Mouse (Mus musculus) MEL (cell line): ENCODE results near the gene Zic2. TPM values are rescaled to one million over a fixed set of nuclear protein-coding genes. Genes with fewer than 3 reads are reported as not detected.
A peak's percentile ranks its signal among the peaks of the same experiment; 100 is the strongest.

Experiments used
- DNase-seq: peaks from one replicate; pipeline ENCODE4 v3.0.0; 2011; ENCODE audit warnings: low read depth, low spot score
- H3K27ac ChIP-seq: 2 replicates; pipeline ENCODE4 v1.5.1; 2012; ENCODE audit warnings: low read depth, mild to moderate bottlenecking, control low read depth, low read length, moderate library complexity; ENCODE audit not compliant: control insufficient read depth
- H3K27me3 ChIP-seq, 2 experiments: fragments of 150-350 bp in 1 of 2; sonication (generic) in 1 of 2; 2 replicates each; pipeline ENCODE4 v1.6.1; 2012; ENCODE audit warnings: low read length in 2 of 2, mild to moderate bottlenecking in 2 of 2, improper control_type of control experiment in 1 of 2, moderate library complexity in 1 of 2; ENCODE audit not compliant: insufficient read depth in 2 of 2, control insufficient read depth in 1 of 2
- H3K36me3 ChIP-seq, 2 experiments: 2 replicates each; pipeline ENCODE4 v1.6.1; 2012 to 2014; ENCODE audit warnings: low read length in 2 of 2, improper control_type of control experiment in 1 of 2, inconsistent platforms in 1 of 2, mild to moderate bottlenecking in 1 of 2; ENCODE audit not compliant: insufficient read depth in 2 of 2, control insufficient read depth in 1 of 2
- H3K4me1 ChIP-seq, 2 experiments: fragments of 150-350 bp in 1 of 2; sonication (generic) in 1 of 2; 2 replicates each; pipeline ENCODE4 v1.6.1; 2012; ENCODE audit warnings: low read length in 2 of 2, improper control_type of control experiment in 1 of 2, mild to moderate bottlenecking in 1 of 2; ENCODE audit not compliant: insufficient read depth in 2 of 2, control insufficient read depth in 1 of 2
- H3K4me3 ChIP-seq, 2 experiments: fragments of 150-350 bp in 1 of 2; sonication (generic) in 1 of 2; 2 replicates each; pipeline ENCODE4 v1.5.1; 2012; ENCODE audit warnings: low read depth in 2 of 2, low read length in 2 of 2, mild to moderate bottlenecking in 2 of 2, moderate library complexity in 2 of 2, control low read depth in 1 of 2, improper control_type of control experiment in 1 of 2; ENCODE audit not compliant: control insufficient read depth in 1 of 2, insufficient read depth in 1 of 2
- H3K79me2 ChIP-seq: 2 replicates; pipeline ENCODE4 v1.6.1; 2012; ENCODE audit warnings: mild to moderate bottlenecking, low read length, moderate library complexity; ENCODE audit not compliant: control insufficient read depth, poor library complexity, insufficient read depth
- H3K9ac ChIP-seq: 2 replicates; pipeline ENCODE4 v1.6.1; 2012; ENCODE audit warnings: low read depth, mild to moderate bottlenecking, control low read depth, low read length, moderate library complexity; ENCODE audit not compliant: control insufficient read depth, poor library complexity, severe bottlenecking
- H3K9me3 ChIP-seq: fragments of 150-350 bp; sonication (generic); replicated peaks from 2 replicates; pipeline ENCODE4 v1.6.1; 2012; ENCODE audit warnings: mild to moderate bottlenecking, low read length, improper control_type of control experiment, moderate library complexity; ENCODE audit not compliant: insufficient read depth
- BHLHE40 ChIP-seq: IDR thresholded peaks from 2 replicates; pipeline ENCODE4 v1.6.1; 2012; ENCODE audit warnings: low read depth, mild to moderate bottlenecking, inconsistent platforms, low read length, improper control_type of control experiment, borderline replicate concordance
- CHD1 ChIP-seq: IDR thresholded peaks from 2 replicates; pipeline ENCODE4 v1.6.1; 2012; ENCODE audit warnings: low read depth, mild to moderate bottlenecking, inconsistent platforms, low read length, improper control_type of control experiment
- CTCF ChIP-seq, 3 experiments: IDR thresholded peaks in 2 of 3; conservative IDR thresholded peaks in 1 of 3; 2 replicates each; pipeline ENCODE4 v1.5.1; 2011 to 2012; ENCODE audit warnings: low read length in 3 of 3, low read depth in 2 of 3, mild to moderate bottlenecking in 2 of 3, improper control_type of control experiment in 1 of 3, inconsistent platforms in 1 of 3, mixed read lengths in 1 of 3, moderate library complexity in 1 of 3; ENCODE audit not compliant: control insufficient read depth in 1 of 3, insufficient read depth in 1 of 3, poor library complexity in 1 of 3, severe bottlenecking in 1 of 3
- E2F4 ChIP-seq: IDR thresholded peaks from 2 replicates; pipeline ENCODE4 v1.6.1; 2011; ENCODE audit warnings: low read depth, low read length, improper control_type of control experiment, borderline replicate concordance
- ELF1 ChIP-seq: IDR thresholded peaks from 2 replicates; pipeline ENCODE4 v1.6.1; 2014; ENCODE audit warnings: low read depth, mild to moderate bottlenecking, inconsistent platforms, low read length, improper control_type of control experiment, moderate library complexity
- EP300 ChIP-seq, 2 experiments: IDR thresholded peaks; 2 replicates each; pipeline ENCODE4 v1.6.1; 2011; ENCODE audit warnings: improper control_type of control experiment in 2 of 2, low read length in 2 of 2, low read depth in 1 of 2, mild to moderate bottlenecking in 1 of 2
- ETS1 ChIP-seq: IDR thresholded peaks from 2 replicates; pipeline ENCODE4 v1.6.1; 2012; ENCODE audit warnings: low read depth, mild to moderate bottlenecking, inconsistent platforms, low read length, improper control_type of control experiment, moderate library complexity
- GABPA ChIP-seq: IDR thresholded peaks from 2 replicates; pipeline ENCODE4 v1.6.1; 2012; ENCODE audit warnings: low read depth, mild to moderate bottlenecking, inconsistent platforms, low read length, improper control_type of control experiment, moderate library complexity
- GATA1 ChIP-seq: IDR thresholded peaks from 2 replicates; pipeline ENCODE4 v1.6.1; 2011; ENCODE audit warnings: low read depth, low read length, improper control_type of control experiment
- HCFC1 ChIP-seq: IDR thresholded peaks from 2 replicates; pipeline ENCODE4 v1.6.1; 2012; ENCODE audit warnings: low read depth, mild to moderate bottlenecking, inconsistent platforms, low read length, improper control_type of control experiment, moderate library complexity
- JUND ChIP-seq: IDR thresholded peaks from 2 replicates; pipeline ENCODE4 v1.6.1; 2011; ENCODE audit warnings: low read depth, mild to moderate bottlenecking, improper control_type of control experiment, low read length
- MAFK ChIP-seq: IDR thresholded peaks from 2 replicates; pipeline ENCODE4 v1.6.1; 2011; ENCODE audit warnings: low read depth, mild to moderate bottlenecking, low read length, improper control_type of control experiment, borderline replicate concordance
- MAX ChIP-seq: IDR thresholded peaks from 2 replicates; pipeline ENCODE4 v1.6.1; 2011; ENCODE audit warnings: low read length, improper control_type of control experiment
- MAZ ChIP-seq: IDR thresholded peaks from 2 replicates; pipeline ENCODE4 v1.6.1; 2012; ENCODE audit warnings: low read depth, mild to moderate bottlenecking, inconsistent platforms, low read length, improper control_type of control experiment
- MEF2A ChIP-seq: IDR thresholded peaks from 2 replicates; pipeline ENCODE4 v1.6.1; 2014; ENCODE audit warnings: low read depth, mild to moderate bottlenecking, inconsistent platforms, low read length, improper control_type of control experiment; ENCODE audit not compliant: poor library complexity, insufficient replicate concordance, severe bottlenecking; ENCODE audit errors: extremely low read depth
- MXI1 ChIP-seq: IDR thresholded peaks from 2 replicates; pipeline ENCODE4 v1.6.1; 2011; ENCODE audit warnings: mild to moderate bottlenecking, low read depth, low read length, improper control_type of control experiment
- MYC ChIP-seq: IDR thresholded peaks from 2 replicates; pipeline ENCODE4 v1.6.1; 2011; ENCODE audit warnings: low read depth, mild to moderate bottlenecking, low read length, improper control_type of control experiment, moderate library complexity
- POLR2AphosphoS2 ChIP-seq: IDR thresholded peaks from 2 replicates; pipeline ENCODE4 v1.6.1; 2011; ENCODE audit warnings: low read length, improper control_type of control experiment
- RAD21 ChIP-seq: IDR thresholded peaks from 2 replicates; pipeline ENCODE4 v1.6.1; 2011; ENCODE audit warnings: mild to moderate bottlenecking, low read depth, low read length, improper control_type of control experiment
- RCOR1 ChIP-seq: IDR thresholded peaks from 2 replicates; pipeline ENCODE4 v1.6.1; 2012; ENCODE audit warnings: low read depth, mild to moderate bottlenecking, inconsistent platforms, low read length, improper control_type of control experiment
- SIN3A ChIP-seq: IDR thresholded peaks from 2 replicates; pipeline ENCODE4 v1.6.1; 2012; ENCODE audit warnings: low read length, improper control_type of control experiment, inconsistent platforms
- SMC3 ChIP-seq: IDR thresholded peaks from 2 replicates; pipeline ENCODE4 v1.6.1; 2011; ENCODE audit warnings: low read depth, low read length, improper control_type of control experiment
- TBP ChIP-seq: IDR thresholded peaks from 2 replicates; pipeline ENCODE4 v1.8.0; 2011; ENCODE audit warnings: low read depth, low read length, improper control_type of control experiment
- TCF12 ChIP-seq: IDR thresholded peaks from 2 replicates; pipeline ENCODE4 v1.6.1; 2014; ENCODE audit warnings: low read depth, mild to moderate bottlenecking, inconsistent platforms, low read length, improper control_type of control experiment, moderate library complexity
- USF1 ChIP-seq: IDR thresholded peaks from 2 replicates; pipeline ENCODE4 v1.6.1; 2014; ENCODE audit warnings: low read depth, mild to moderate bottlenecking, inconsistent platforms, low read length, improper control_type of control experiment, moderate library complexity
- ZC3H11A ChIP-seq: IDR thresholded peaks from 2 replicates; pipeline ENCODE4 v1.6.1; 2012; ENCODE audit warnings: low read depth, mild to moderate bottlenecking, inconsistent platforms, low read length, improper control_type of control experiment
- ZMIZ1 ChIP-seq: IDR thresholded peaks from 2 replicates; pipeline ENCODE4 v1.6.1; 2012; ENCODE audit warnings: low read depth, mild to moderate bottlenecking, inconsistent platforms, low read length, improper control_type of control experiment, moderate library complexity
- ZNF384 ChIP-seq: IDR thresholded peaks from 2 replicates; pipeline ENCODE4 v1.6.1; 2012; ENCODE audit warnings: low read depth, mild to moderate bottlenecking, inconsistent platforms, low read length, improper control_type of control experiment
- polyA plus RNA-seq, 2 experiments: library from polyadenylated mRNA; stranded (reverse) in 1 of 2; unstranded in 1 of 2; fragments of >175 nt in 1 of 2; fragments of >200 nt in 1 of 2; gene quantifications; 2 replicates each; pipeline versions ENCODE4 v1.2.1 to v1.2.4; 2012; ENCODE audit warnings: low replicate concordance in 2 of 2, low read depth in 1 of 2; ENCODE audit not compliant: insufficient read length in 2 of 2, insufficient read depth in 1 of 2, missing spikeins in 1 of 2
- total RNA-seq: library from RNA; depleted of rRNA; stranded (reverse); fragments of 300-350 nt; gene quantifications from 2 replicates; pipeline ENCODE4 v1.2.3, GENCODE M21; 2012

The Zic2 gene
- total and polyA plus RNA-seq, 3 experiments: 1.1 TPM; not detected in 2

DNA sequence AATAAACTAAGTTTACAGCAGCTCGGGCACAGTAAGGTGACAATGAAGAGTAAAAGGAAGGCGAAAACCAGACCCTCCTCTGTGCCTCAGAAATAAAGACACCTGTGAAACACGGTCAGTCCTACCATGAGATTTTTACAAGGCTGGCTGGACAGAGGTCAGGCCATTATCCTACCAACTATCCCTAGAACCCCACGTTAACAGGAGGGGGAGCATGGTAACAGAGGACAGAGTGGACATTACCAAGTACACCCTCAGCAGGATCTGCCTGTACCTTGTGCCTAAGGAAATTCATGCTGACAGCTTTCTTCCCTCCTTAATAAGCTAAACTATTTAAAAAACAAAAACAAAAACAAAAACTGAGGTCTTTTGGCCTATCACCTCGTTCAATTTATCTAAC is 15.0 kb upstream of the Zic2 start:
- H3K9ac ChIP-seq: no peak overlapping the region; the same call in 1 of the 2 replicates
- H3K27ac ChIP-seq: no peak overlapping the region
- no peak for DNase-seq
- peaks cover 5 to 20% of the 10 kb centered on the region in 2 experiments for H3K36me3 ChIP-seq
- H3K4me3 ChIP-seq: no peak overlapping the region; a peak in 1 of 4 replicates
- TF ChIP-seq MXI1: no peak
- TF ChIP-seq TCF12: no peak
- TF ChIP-seq HCFC1: no peak
- no peak for TF ChIP-seq MEF2A
- no peak for TF ChIP-seq ZC3H11A
- TF ChIP-seq MAFK: no peak
- TF ChIP-seq SMC3: no peak
- TF ChIP-seq RCOR1: no peak
- TF ChIP-seq, all 39 proteins: peak for 0
- Histone ChIP-seq H3K79me2 (peaks cover 47% of the 10 kb centered on the region), H3K27me3 (no peaks in the 10 kb centered on the region), H3K9me3 (no peaks in the 10 kb centered on the region), H3K4me1 (peaks cover 8 to 17% of the 10 kb centered on the region in 2 experiments)

- peaks cover 50% of the 10 kb centered on the region for H3K79me2 ChIP-seq
- DNase-seq: peak; percentile 63
Measured at GRCm38 (mm10) chr14:122461500-122461899, 13.7 kb upstream of the Zic2 start.

DNA sequence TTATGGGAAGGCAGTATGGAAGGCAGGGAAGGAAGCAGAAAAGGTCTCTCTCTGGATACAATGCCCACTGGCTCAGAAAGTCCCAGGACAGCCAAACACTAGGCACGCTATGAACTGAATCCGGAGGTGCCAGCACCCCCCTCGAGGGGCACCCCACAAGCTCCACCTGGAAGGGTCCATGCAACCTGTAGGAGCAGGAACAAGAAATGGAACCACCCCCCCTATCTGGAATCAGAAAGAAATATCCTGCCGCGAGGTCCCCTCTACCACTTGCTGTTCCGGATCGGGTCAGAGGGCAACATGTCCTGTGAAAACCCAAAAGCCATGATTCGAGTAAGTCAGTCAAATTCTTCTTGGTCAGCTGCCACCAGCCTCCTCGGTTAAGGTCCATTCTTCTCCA is 13.3 kb upstream of the Zic2 start:
- H3K9me3 ChIP-seq: no peaks in the 10 kb centered on the region
- H3K4me3 ChIP-seq: peak overlapping the region; percentile 93 to 94
- peak overlapping the region; percentile 93 for H3K9ac ChIP-seq
- peaks cover 13 to 14% of the 10 kb centered on the region in 2 experiments for H3K4me1 ChIP-seq
- H3K79me2 ChIP-seq: peaks cover 50% of the 10 kb centered on the region
- H3K27me3 ChIP-seq: no peaks in the 10 kb centered on the region
- peak overlapping the region; percentile 26 for H3K27ac ChIP-seq
- peak; percentile 42 for DNase-seq
- peaks cover 5 to 19% of the 10 kb centered on the region in 2 experiments for H3K36me3 ChIP-seq
- TF ChIP-seq MAFK: no peak
- TF ChIP-seq POLR2AphosphoS2: no peak
- no peak for TF ChIP-seq RAD21
- TF ChIP-seq CTCF (IDR thresholded peaks at IDR 0.05 in 2 of 3, conservative IDR thresholded peaks at IDR 0.05 in 1 of 3; ENCODE audit: control insufficient read depth in 1 of 3, insufficient read depth in 1 of 3, low read depth in 2 of 3, low read length in 3 of 3, poor library complexity in 1 of 3, severe bottlenecking in 1 of 3): no peak
- no peak for TF ChIP-seq GATA1
- TF ChIP-seq ELF1: no peak
- no peak for TF ChIP-seq BHLHE40
- no peak for TF ChIP-seq TBP
- TF ChIP-seq ZMIZ1: no peak
- no peak for TF ChIP-seq RCOR1
- TF ChIP-seq CHD1: no peak
- TF ChIP-seq E2F4: no peak
- no peak for TF ChIP-seq GABPA
- no peak for TF ChIP-seq JUND
- no peak for TF ChIP-seq MAX
- TF ChIP-seq HCFC1: no peak

More at GRCm38 (mm10) chr14:122461500-122461899, 13.7 kb upstream of the Zic2 start:
- H3K9me3 ChIP-seq: no peaks in the 10 kb centered on the region
- no peaks in the 10 kb centered on the region for H3K27me3 ChIP-seq
- H3K4me3 ChIP-seq: peak overlapping the region; percentile 93 to 94
- peaks cover 5 to 19% of the 10 kb centered on the region in 2 experiments for H3K36me3 ChIP-seq
- peak overlapping the region; percentile 26 for H3K27ac ChIP-seq
- H3K4me1 ChIP-seq: peaks cover 13 to 15% of the 10 kb centered on the region in 2 experiments
- H3K9ac ChIP-seq: peak overlapping the region; percentile 93
- TF ChIP-seq ETS1: no peak; the same call in 1 of the 2 replicates
- peak; percentile 68 for TF ChIP-seq MXI1
- TF ChIP-seq MAZ: 0 out of 2 replicates have a peak, but pooled peaks have one; percentile 43
- peak; percentile 73; the same call in 1 of the 2 replicates for TF ChIP-seq SIN3A
- TF ChIP-seq EP300 (IDR thresholded peaks at IDR 0.05; ENCODE audit: low read depth in 1 of 2, low read length in 2 of 2): 0 out of 4 replicates have a peak, but pooled peaks of 1 of the 2 experiments have one; percentile 14
- TF ChIP-seq TCF12: no peak
- TF ChIP-seq TBP: 0 out of 2 replicates have a peak, but pooled peaks have one; percentile 12
- TF ChIP-seq CHD1: 0 out of 2 replicates have a peak, but pooled peaks have one; percentile 44
- peak; percentile 97 for TF ChIP-seq ZNF384
- 0 out of 2 replicates have a peak, but pooled peaks have one; percentile 54 for TF ChIP-seq MYC
- no peak for TF ChIP-seq ZMIZ1
- TF ChIP-seq USF1: 0 out of 2 replicates have a peak, but pooled peaks have one; percentile 39
